Mouse (Mus musculus) midbrain, embryonic 16.5 days (tissue): ENCODE data around the gene Rundc3b. TPM values are rescaled to one million over a fixed set of nuclear protein-coding genes. Genes with fewer than 3 reads are reported as not detected.

Experiments used
- polyA plus RNA-seq: library from polyadenylated mRNA; unstranded; fragments of >200 nt; fragmentation: Nextera tagmentation; extraction: Ambion mirVana; gene quantifications from 2 replicates; pipeline ENCODE4 v1.2.1, GENCODE M21; 2015

The Rundc3b gene
- polyA plus RNA-seq, 1 experiment from 2014 or later, result 52.9 TPM

Other genes with a start within 250 kb of the Rundc3b start
- 7.0 and 11.2 TPM in 2 replicates for gene Dbf4, start 200.2 kb downstream of the Rundc3b start, polyA plus RNA-seq
- 8.9 and 9.5 TPM in 2 replicates for gene Slc25a40, start 200.1 kb downstream of the Rundc3b start, polyA plus RNA-seq
- 2.1 TPM in 2 replicates for gene Abcb1a, start 37.1 kb upstream of the Rundc3b start, polyA plus RNA-seq
- 0.78 and 0.97 TPM in 2 replicates for gene Abcb1b, start 175.2 kb upstream of the Rundc3b start, polyA plus RNA-seq